Mouse (Mus musculus): ENCODE data around the gene Iqch. TPM values are rescaled to one million over a fixed set of nuclear protein-coding genes. Genes with fewer than 3 reads are reported as not detected.
A peak's percentile ranks its signal among the peaks of the same experiment; 100 is the strongest.

Iqch gene
- not detected for total RNA-seq (2021)
- long read RNA-seq, experiment 1 = 0 reads
- long read RNA-seq, experiment 2 = 0 reads

- DNase-seq (ENCODE audit: low spot score) = peak; percentile 94
Measured at GRCm38 (mm10) chr9:63602043-63602939, at the start of gene Iqch, which contains the start of gene Aagab. Iqch (minus strand) TSS chr9:63602493. Aagab (plus strand) TSS chr9:63602660.

DNA sequence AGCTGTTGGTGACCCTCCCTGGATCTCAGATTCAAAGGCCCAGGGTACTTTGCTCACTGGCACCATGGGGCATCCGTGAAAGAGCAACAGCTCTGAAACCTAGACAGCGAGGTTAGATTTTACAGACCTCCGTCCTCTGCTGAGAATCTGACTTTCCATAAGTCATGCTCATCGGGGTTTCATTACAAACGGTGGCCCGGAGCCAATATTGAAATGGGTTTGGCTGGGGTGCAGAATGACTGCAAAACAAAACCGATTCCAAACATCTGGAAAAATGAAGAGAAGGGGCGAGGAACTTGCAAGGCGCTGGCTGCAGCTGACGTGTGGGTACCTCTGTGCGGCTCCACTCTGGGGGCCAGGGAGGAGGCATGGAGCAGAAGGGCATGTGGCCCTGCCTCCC, 49.3 kb upstream of the Iqch start:
- peak; percentile 83 for DNase-seq (ENCODE audit: low spot score)

DNA sequence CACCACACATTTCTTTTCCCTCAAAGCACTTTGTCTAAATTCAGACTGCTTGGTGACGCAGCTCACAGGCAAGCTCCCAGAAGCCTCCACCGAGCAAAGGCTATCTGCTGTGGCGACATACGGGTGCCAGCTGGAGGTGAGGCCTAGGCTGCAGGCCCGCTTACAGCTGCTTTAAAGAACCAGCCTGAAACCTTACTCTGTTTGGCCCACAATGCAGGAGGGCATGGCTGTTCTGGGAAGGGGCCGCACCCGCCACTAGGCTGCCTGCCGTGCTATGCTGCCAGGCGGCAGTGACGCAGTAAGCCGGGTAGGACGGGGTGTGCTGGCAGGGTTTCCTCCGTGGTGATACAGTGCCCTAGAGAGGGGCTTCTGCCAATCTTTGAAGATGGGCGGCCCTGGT, 48.6 kb upstream of the Iqch start:
- peak; percentile 89 for DNase-seq (ENCODE audit: low spot score)

DNA sequence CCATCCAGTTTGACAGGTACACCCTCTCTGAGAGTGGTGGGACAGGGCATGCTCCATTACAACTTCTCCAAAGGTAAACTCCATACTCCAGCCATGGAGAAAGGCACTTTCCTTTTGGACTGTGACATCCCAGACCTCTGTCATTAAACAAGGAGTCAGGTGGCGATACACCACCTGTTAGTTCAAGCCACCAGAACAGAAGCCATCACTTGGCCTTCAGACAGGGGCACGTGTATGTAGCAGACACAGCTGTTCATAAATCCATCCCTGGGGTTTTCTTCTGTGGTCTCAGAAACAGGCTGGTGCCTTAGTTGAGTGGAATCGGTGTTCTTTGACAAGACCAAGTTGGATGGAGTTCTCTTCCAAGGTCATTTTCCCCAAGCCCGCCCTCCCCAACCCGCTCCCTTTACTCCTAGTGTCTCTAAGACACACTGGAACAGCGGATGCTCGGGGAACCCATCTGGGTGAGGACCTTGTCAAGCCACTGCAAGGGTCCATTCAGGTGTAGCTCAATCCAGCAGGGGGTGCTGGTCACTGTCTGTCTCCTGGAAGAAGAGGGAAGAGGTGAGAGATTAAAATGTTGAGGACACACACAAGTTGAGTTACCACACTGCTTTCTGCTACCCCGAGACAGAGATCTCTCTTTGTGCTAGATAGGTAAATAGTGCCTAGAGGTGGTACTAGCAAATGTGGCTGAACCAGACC, 47.7 kb upstream of the Iqch start:
- DNase-seq (ENCODE audit: low spot score) = no peak

- no peak for DNase-seq (ENCODE audit: low spot score)
Measured at GRCm38 (mm10) chr9:63648520-63648918, 46.2 kb upstream of the Iqch start.

- no peak for DNase-seq (ENCODE audit: low spot score)
Measured at GRCm38 (mm10) chr9:63647581-63648519, 45.6 kb upstream of the Iqch start.

DNA sequence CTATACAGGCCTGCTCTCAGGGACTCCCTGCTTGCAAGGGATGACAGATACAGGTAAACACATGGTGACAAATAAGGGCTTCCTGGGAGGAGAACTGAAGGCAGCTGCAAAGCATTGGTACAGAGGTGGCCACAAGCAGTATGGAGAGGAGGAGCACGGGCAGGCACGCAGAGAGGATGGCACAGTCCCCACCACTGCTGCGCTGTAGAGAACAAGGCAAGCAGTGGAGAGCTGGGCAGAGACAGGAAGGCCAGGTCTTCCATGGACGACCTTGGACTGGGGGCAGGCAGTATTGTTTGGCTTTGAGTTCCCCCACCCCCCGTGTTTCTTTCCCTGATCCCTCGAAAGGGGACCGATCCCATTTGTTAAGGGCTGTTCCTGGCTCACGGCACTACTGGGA, 42.8 kb upstream of the Iqch start:
- no peak for DNase-seq (ENCODE audit: low spot score)

DNA sequence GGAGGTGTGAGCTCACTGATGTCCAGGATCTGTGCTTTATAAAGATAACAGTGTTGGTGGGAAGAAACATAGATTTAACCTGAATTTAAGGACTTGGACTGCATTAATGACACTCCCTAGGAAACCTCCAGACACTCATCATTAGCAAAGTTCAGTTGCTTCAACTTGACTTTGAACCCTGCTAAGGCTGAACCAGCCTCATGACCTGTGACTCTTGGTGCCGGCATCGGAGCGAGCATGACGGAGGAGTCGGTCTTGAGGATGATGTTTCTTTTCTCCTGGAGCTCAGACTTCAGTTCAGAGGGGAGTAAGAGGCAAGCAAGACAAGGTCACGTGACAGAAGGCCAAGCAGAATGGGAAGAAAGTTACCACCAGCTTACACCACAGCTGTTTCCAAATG, 41.7 kb upstream of the Iqch start:
- DNase-seq (ENCODE audit: low spot score) = no peak

DNA sequence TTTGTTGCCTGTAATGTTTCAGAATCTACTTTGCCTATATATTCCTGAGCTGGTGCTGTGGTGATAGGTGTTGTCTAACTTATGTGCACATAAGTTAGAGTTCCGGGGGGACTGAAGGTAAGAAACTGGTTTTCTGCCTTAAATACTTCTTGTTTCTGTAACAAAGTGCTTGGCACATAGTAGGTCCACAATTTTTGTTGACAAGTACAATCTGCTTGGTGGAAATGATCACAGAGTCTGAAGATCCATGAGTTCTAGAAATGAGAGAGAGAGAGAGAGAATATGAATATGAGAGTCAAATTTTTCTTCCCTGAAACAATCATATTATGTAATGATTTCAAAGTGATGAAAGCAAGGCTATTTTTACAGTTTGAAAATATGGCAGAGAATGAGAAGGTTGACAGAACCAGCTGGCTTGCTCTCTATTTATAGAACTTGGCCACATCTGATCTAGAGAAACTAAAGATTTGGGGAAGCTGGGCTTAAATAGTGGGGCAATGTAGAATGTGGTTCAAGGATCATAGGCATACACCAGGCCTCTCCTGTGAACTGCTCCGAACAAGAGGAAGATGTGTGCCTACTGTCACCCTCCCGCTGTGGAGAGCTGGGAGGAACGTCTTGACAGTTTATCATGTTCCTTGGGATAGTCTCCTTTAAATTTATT, 39.8 kb upstream of the Iqch start:
- no peak for DNase-seq (ENCODE audit: low spot score)

DNA sequence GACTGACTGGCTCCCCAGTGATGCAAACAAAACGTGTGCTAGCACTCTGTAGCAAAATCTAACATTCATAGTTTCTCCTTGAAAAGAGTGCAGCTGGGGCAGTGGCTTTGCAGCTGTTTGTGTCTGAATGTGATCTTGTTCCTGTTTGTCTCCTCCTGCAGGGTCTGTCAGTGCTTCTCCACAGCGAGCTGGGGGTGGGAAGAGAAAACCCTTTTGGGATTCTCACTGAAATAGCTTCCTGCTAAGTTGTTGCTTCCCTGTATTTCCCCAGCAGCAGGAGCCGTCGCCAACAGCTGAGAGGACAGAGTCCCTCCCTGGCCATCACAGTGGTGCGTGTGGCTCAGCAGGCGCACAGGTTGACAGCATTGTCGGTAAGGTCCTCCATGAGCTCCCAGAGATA, 33.8 kb upstream of the Iqch start:
- DNase-seq (ENCODE audit: low spot score) = no peak

GRCm38 (mm10) chr9:63633334-63633733, 31.0 kb upstream of the Iqch start:
- no peak for DNase-seq (ENCODE audit: low spot score)

DNA sequence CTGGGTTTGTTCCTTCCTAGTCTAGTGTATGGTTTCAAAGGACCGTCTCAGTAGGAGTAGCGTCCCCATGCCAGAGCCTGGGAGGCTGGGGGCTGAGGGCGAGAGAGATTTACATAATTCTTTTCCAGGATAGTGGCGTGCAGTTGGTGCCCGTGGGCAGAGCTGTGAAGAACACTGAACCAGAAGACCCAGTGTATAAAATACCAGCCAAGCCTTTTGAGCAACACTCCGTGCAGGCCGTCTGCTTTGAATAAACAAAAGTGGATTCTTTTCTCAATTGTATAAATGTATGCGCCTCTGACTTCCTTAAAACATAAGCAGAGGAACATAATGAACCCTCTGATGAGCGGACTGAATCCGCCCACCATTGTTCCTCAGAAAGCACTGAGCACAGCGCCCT, 30.6 kb upstream of the Iqch start:
- DNase-seq (ENCODE audit: low spot score) = no peak

DNA sequence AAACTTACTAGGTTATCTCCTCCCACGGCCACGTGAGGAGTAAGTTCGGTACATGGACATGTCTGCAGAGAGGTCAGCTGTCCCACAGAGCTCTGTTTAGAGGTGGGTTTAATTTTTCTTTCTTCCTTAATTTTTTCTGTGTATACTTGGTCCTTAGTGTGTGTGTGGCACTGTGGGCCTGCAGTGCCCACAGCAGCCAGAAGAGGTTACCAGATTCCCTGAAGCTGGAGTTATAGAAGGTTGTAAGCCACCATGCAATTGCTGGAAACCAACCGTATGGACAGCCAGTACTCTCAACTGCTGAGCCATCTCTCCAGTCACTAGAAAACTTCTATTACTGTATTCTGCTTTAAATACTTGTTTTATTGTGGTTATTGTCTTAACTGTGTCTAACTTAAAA, 29.8 kb upstream of the Iqch start:
- no peak for DNase-seq (ENCODE audit: low spot score)

DNA sequence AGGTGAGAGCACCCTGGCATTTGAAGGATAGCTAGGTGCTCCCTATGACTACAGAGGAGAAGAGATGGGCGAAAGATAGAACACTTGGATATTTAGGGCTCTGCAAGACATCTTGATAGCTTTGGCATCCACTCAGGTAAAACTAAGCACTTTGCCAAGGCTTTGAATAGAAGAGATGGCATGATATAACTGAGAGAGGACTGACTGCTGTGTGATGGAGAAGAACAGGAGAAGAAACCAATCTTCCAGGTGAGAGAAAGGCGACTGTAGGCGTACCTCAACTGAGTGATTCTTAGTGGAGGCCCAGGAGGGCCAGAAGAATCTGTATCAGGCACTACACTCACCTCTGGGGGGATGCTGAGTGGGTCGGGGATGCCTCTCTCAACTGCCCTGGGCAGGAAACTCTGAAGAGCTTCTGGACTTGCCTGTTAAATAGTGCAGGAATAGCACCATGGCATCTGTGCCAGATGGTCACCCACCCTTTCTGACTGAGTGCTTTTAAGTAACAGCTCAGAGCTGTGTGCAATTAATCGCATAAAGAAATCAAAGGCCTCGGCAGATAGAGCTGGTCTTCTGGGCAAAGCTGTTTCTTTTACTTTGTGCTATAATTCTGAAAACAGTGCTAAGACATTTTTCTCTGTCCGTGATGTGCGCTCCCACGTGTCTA, 22.9 kb upstream of the Iqch start:
- DNase-seq (ENCODE audit: low spot score) = no peak

DNA sequence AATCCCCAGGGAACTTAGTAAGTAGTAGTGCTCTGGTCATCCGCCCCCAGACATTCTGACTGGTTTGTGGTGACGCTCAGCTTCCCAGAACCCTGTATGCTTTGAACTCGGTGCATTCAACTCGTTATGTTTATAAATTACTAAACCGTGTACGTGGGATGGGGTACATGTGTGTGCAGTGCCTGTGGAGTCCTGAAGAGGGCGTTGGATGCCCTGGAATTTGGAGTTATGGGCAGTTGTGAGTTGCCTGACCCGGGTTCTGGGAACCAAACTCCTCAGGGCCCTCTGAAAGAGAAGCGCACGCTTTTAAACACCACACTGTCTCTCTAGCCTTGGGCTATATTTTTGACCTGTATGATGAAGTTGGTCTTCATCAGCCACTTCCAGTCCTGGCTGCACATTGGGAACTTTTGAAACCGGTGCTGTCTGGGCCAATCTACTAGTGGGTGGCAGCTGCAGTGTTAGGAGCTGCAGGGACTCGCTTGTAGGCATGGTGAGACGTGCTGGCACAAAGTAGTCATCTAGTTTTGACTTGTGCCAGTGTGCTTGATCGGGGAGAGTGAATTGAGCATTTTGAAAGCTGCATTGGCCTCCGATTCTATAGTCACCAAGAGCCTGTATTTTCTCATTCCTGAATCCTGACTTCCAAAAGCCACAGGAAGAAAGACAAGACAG, 21.7 kb upstream of the Iqch start:
- DNase-seq (ENCODE audit: low spot score) = no peak

GRCm38 (mm10) chr9:63617967-63618366, 15.7 kb upstream of the Iqch start:
- DNase-seq (ENCODE audit: low spot score) = no peak

DNA sequence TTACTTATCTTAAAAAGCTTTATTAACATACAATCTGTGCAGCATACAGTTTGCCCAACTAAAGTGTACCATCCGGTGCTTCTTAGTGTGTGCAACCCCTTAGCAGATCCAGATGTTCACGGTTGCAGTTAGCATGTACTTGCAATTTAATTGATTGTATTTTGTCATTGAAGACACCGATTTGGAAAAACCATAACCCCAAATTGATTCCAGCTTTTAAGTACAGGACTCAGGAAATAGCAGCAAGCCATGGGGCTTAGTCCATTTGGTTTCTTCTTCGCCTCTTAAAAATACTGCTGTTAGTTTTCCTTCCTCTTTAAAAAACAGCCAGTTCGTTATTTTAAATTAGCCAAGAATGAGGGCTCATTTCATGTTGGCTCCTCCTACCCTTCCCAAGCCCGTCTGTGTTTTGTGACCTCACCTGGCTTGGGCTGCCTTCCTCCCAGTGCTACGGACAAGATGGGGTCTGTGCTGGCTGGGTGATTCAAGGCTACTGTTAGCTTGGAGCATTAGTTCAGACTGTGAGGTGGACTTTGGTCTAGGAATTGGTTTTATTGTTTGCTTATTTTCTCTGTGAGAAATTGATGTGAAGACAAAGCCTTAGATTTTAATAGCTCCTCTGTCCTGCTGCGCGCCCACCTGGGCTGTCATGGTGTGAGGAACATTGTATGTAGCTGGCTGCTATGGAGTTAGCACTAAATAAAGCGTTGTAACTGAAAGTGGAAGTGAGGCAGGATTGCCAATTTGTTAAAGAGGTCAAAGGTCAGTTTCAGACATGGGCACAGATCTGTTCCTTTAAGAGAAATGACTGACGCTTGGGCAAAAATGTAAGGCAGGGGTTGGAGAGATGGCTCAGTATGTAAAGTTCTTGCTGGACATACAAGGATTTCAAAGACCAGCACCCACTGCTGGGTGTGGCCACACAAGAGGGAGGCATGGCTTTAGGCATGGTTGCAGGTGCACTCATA, 12.0 kb upstream of the Iqch start:
- no peak for DNase-seq (ENCODE audit: low spot score)

DNA sequence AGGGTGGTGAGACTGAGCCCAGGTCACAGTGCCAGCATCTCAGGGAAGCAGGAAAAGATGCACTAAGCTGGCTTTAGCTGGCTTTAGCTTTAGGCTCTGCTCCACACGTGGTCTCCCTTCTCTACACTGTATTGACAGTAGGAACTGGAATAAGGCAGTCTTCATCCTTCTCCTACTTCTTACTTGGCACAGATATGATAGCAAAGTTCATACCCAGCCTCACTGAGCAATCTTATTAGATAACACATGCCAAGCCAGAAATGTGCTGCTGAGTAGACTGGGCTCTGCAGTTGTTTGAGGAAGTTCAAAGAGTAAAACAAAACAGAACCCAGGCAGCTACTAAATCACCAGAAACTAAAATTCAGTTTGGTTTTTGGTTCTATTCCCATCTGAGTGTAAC, 11.3 kb upstream of the Iqch start:
- no peak for DNase-seq (ENCODE audit: low spot score)
